Mouse (Mus musculus): ENCODE data around the gene Hp1bp3. TPM values are rescaled to one million over a fixed set of nuclear protein-coding genes. Genes with fewer than 3 reads are reported as not detected.

The Hp1bp3 gene
- polyA plus RNA-seq, 1 experiment from 2014 or later: 177 TPM

- no peaks in the 10 kb centered on the region for H3K9me3 ChIP-seq
- peaks cover 99% of the 10 kb centered on the region for H3K36me3 ChIP-seq (replicated peaks)
- 79% methylated on average over 9 of the region's 9 CpGs for WGBS
- DNase-seq (ENCODE audit: low spot score): no peak
- H3K4me3 ChIP-seq: no peak overlapping the region
- no peaks in the 10 kb centered on the region for H3K27me3 ChIP-seq (replicated peaks; ENCODE audit: low read depth, poor library complexity, severe bottlenecking)
- no peak overlapping the region for H3K27ac ChIP-seq (replicated peaks)
- H3K4me1 ChIP-seq: no peaks in the 10 kb centered on the region
These were observed 14.4 kb upstream of the Hp1bp3 start for GRCm38 (mm10) chr4:138201696-138202095.

- Histone ChIP-seq H3K36me3 (replicated peaks) (peaks cover 52% of the 10 kb centered on the region), H3K4me1 (no peaks in the 10 kb centered on the region), H3K27ac (replicated peaks) (no peak overlapping the region), H3K27me3 (replicated peaks; ENCODE audit: low read depth, poor library complexity, severe bottlenecking) (no peaks in the 10 kb centered on the region), H3K9me3 (no peaks in the 10 kb centered on the region), H3K4me3 (no peak overlapping the region)
- 90% methylated on average over 5 of the region's 5 CpGs for WGBS
- no peak for DNase-seq (ENCODE audit: low spot score)
These were observed 6.0 kb upstream of the Hp1bp3 start for GRCm38 (mm10) chr4:138210116-138210515.

- DNase-seq (ENCODE audit: low spot score): no peak
- Histone ChIP-seq H3K4me1 (peaks cover 23% of the 10 kb centered on the region), H3K4me3 (no peak overlapping the region), H3K9me3 (no peaks in the 10 kb centered on the region), H3K27ac (replicated peaks) (no peak overlapping the region), H3K27me3 (replicated peaks; ENCODE audit: low read depth, poor library complexity, severe bottlenecking) (no peaks in the 10 kb centered on the region), H3K36me3 (replicated peaks) (peaks cover 25% of the 10 kb centered on the region)
- WGBS: 89% methylated on average over 3 of the region's 3 CpGs
These were observed 2.2 kb upstream of the Hp1bp3 start for GRCm38 (mm10) chr4:138213861-138214260.

- Histone ChIP-seq H3K36me3 (replicated peaks) (peaks cover 26% of the 10 kb centered on the region), H3K27ac (replicated peaks) (peak overlapping the region; percentile 100), H3K9me3 (no peaks in the 10 kb centered on the region), H3K27me3 (replicated peaks; ENCODE audit: low read depth, poor library complexity, severe bottlenecking) (no peaks in the 10 kb centered on the region), H3K4me3 (peak overlapping the region; percentile 99), H3K4me1 (peaks cover 35% of the 10 kb centered on the region)
- DNase-seq (ENCODE audit: low spot score): no peak
- WGBS: 51% methylated on average over 13 of the region's 13 CpGs
These were observed 361 bp upstream of the Hp1bp3 start for GRCm38 (mm10) chr4:138215671-138216199.

- DNase-seq (ENCODE audit: low spot score): peak; percentile 99
- H3K36me3 ChIP-seq (replicated peaks): peaks cover 36% of the 10 kb centered on the region
- H3K27me3 ChIP-seq (replicated peaks; ENCODE audit: low read depth, poor library complexity, severe bottlenecking): no peaks in the 10 kb centered on the region
- peak overlapping the region; percentile 100 for H3K27ac ChIP-seq (replicated peaks)
- peaks cover 35% of the 10 kb centered on the region for H3K4me1 ChIP-seq
- under 1% methylated on average over 68 of the region's 68 CpGs for WGBS
- H3K9me3 ChIP-seq: no peaks in the 10 kb centered on the region
- H3K4me3 ChIP-seq: peak overlapping the region; percentile 99
These were observed 846 bp downstream of the Hp1bp3 start for GRCm38 (mm10) chr4:138216891-138217392.

GRCm38 (mm10) chr4:138217441-138217840 lies 1.3 kb downstream of the Hp1bp3 start:
- no peaks in the 10 kb centered on the region for H3K9me3 ChIP-seq
- no peak for DNase-seq (ENCODE audit: low spot score)
- H3K27ac ChIP-seq (replicated peaks): peak overlapping the region; percentile 100
- H3K4me1 ChIP-seq: peaks cover 35% of the 10 kb centered on the region
- H3K4me3 ChIP-seq: peak overlapping the region; percentile 99
- H3K27me3 ChIP-seq (replicated peaks; ENCODE audit: low read depth, poor library complexity, severe bottlenecking): no peaks in the 10 kb centered on the region
- H3K36me3 ChIP-seq (replicated peaks): peaks cover 41% of the 10 kb centered on the region
- 1% methylated on average over 36 of the region's 36 CpGs for WGBS

GRCm38 (mm10) chr4:138217951-138218685 lies 2.0 kb downstream of the Hp1bp3 start:
- Histone ChIP-seq H3K36me3 (replicated peaks) (peaks cover 48% of the 10 kb centered on the region), H3K4me1 (peaks cover 35% of the 10 kb centered on the region), H3K27me3 (replicated peaks; ENCODE audit: low read depth, poor library complexity, severe bottlenecking) (no peaks in the 10 kb centered on the region), H3K9me3 (no peaks in the 10 kb centered on the region), H3K4me3 (peak overlapping the region; percentile 99), H3K27ac (replicated peaks) (peak overlapping the region; percentile 100)
- 87% methylated on average over 11 of the region's 11 CpGs for WGBS
- DNase-seq (ENCODE audit: low spot score): no peak

GRCm38 (mm10) chr4:138219331-138219730 lies 3.2 kb downstream of the Hp1bp3 start:
- Histone ChIP-seq H3K27ac (replicated peaks) (no peak overlapping the region), H3K36me3 (replicated peaks) (peaks cover 60% of the 10 kb centered on the region), H3K4me3 (no peak overlapping the region), H3K9me3 (no peaks in the 10 kb centered on the region), H3K4me1 (peaks cover 35% of the 10 kb centered on the region), H3K27me3 (replicated peaks; ENCODE audit: low read depth, poor library complexity, severe bottlenecking) (no peaks in the 10 kb centered on the region)
- DNase-seq (ENCODE audit: low spot score): no peak
- 88% methylated on average over 5 of the region's 5 CpGs for whole genome bisulfite sequencing

- Histone ChIP-seq H3K9me3 (no peaks in the 10 kb centered on the region), H3K27ac (replicated peaks) (no peak overlapping the region), H3K27me3 (replicated peaks; ENCODE audit: low read depth, poor library complexity, severe bottlenecking) (no peaks in the 10 kb centered on the region), H3K4me1 (peaks cover 31% of the 10 kb centered on the region), H3K4me3 (no peak overlapping the region), H3K36me3 (replicated peaks) (peaks cover 74% of the 10 kb centered on the region)
- 87% methylated on average over 7 of the region's 7 CpGs for WGBS
- DNase-seq (ENCODE audit: low spot score): no peak
These were observed 4.7 kb downstream of the Hp1bp3 start for GRCm38 (mm10) chr4:138220761-138221160.

- WGBS: 91% methylated on average over 5 of the region's 5 CpGs
- Histone ChIP-seq H3K4me3 (no peak overlapping the region), H3K9me3 (no peaks in the 10 kb centered on the region), H3K4me1 (peaks cover 26% of the 10 kb centered on the region), H3K36me3 (replicated peaks) (peaks cover 80% of the 10 kb centered on the region), H3K27ac (replicated peaks) (no peak overlapping the region), H3K27me3 (replicated peaks; ENCODE audit: low read depth, poor library complexity, severe bottlenecking) (no peaks in the 10 kb centered on the region)
- no peak for DNase-seq (ENCODE audit: low spot score)
These were observed 5.3 kb downstream of the Hp1bp3 start for GRCm38 (mm10) chr4:138221406-138221805.

- Histone ChIP-seq H3K27ac (replicated peaks) (no peak overlapping the region), H3K4me1 (peaks cover 26% of the 10 kb centered on the region), H3K4me3 (no peak overlapping the region), H3K9me3 (no peaks in the 10 kb centered on the region), H3K36me3 (replicated peaks) (peaks cover 89% of the 10 kb centered on the region), H3K27me3 (replicated peaks; ENCODE audit: low read depth, poor library complexity, severe bottlenecking) (no peaks in the 10 kb centered on the region)
- no peak for DNase-seq (ENCODE audit: low spot score)
- 85% methylated on average over 5 of the region's 5 CpGs for WGBS
These were observed 6.3 kb downstream of the Hp1bp3 start for GRCm38 (mm10) chr4:138222396-138222795.

- H3K4me3 ChIP-seq: no peak overlapping the region
- H3K4me1 ChIP-seq: peaks cover 14% of the 10 kb centered on the region
- no peak overlapping the region for H3K27ac ChIP-seq (replicated peaks)
- 89% methylated on average over 10 of the region's 10 CpGs for WGBS
- no peaks in the 10 kb centered on the region for H3K27me3 ChIP-seq (replicated peaks; ENCODE audit: low read depth, poor library complexity, severe bottlenecking)
- DNase-seq (ENCODE audit: low spot score): no peak
- peaks cover 94% of the 10 kb centered on the region for H3K36me3 ChIP-seq (replicated peaks)
- H3K9me3 ChIP-seq: no peaks in the 10 kb centered on the region
These were observed 7.5 kb downstream of the Hp1bp3 start for GRCm38 (mm10) chr4:138223623-138224022.
